Mouse (Mus musculus): ENCODE data around the gene Baz2b. TPM values are rescaled to one million over a fixed set of nuclear protein-coding genes. Genes with fewer than 3 reads are reported as not detected.
"Not testable (repeated sequence)": the region's sequence is repeated elsewhere in the genome, so short reads cannot be mapped to it uniquely, and the experiment has no call there.

Gene Baz2b
- polyA plus RNA-seq, 1 experiment from 2014 or later = 76.3 TPM

- no peaks in the 10 kb centered on the region for H3K27me3 ChIP-seq
These were observed 45.9 kb downstream of the Baz2b start for GRCm38 (mm10) chr2:60163744-60164143.

GRCm38 (mm10) chr2:60152481-60152880 lies 57.2 kb downstream of the Baz2b start:
- no peaks in the 10 kb centered on the region for H3K27me3 ChIP-seq
- H3K9me3 ChIP-seq = no peaks in the 10 kb centered on the region
- ATAC-seq (ENCODE audit: insufficient number of reproducible peaks, insufficient read depth, low FRiP score, low TSS enrichment) = no peak
- no peak overlapping the region for H3K4me3 ChIP-seq
- H3K36me3 ChIP-seq = no peaks in the 10 kb centered on the region
- H3K4me2 ChIP-seq (replicated peaks) = no peak overlapping the region
- 87% methylated on average over 2 of the region's 2 CpGs for WGBS
- no peaks in the 10 kb centered on the region for H3K4me1 ChIP-seq
- H3K9ac ChIP-seq = no peak overlapping the region
- no peak overlapping the region for H3K27ac ChIP-seq

More at GRCm38 (mm10) chr2:60163744-60164143, 45.9 kb downstream of the Baz2b start:
- Histone ChIP-seq H3K9me3 (no peaks in the 10 kb centered on the region), H3K36me3 (0 out of 2 replicates have a peak, but pooled peaks cover 3% of the 10 kb centered on the region), H3K4me1 (no peaks in the 10 kb centered on the region), H3K27ac (no peak overlapping the region), H3K4me2 (replicated peaks) (no peak overlapping the region), H3K4me3 (no peak overlapping the region), H3K9ac (no peak overlapping the region)
- no peak for ATAC-seq (ENCODE audit: insufficient number of reproducible peaks, insufficient read depth, low FRiP score, low TSS enrichment)
- WGBS = 75% methylated on average over 2 of the region's 2 CpGs

- H3K9me3 ChIP-seq = no peaks in the 10 kb centered on the region
- H3K9ac ChIP-seq = 0 out of 2 replicates have a peak overlapping the region, but pooled peaks have one; percentile 19
- no peak overlapping the region for H3K4me2 ChIP-seq (replicated peaks)
- no peaks in the 10 kb centered on the region for H3K36me3 ChIP-seq
- no peaks in the 10 kb centered on the region; the same call in 1 of the 2 replicates for H3K4me1 ChIP-seq
- H3K27ac ChIP-seq = no peak overlapping the region
- H3K27me3 ChIP-seq = no peaks in the 10 kb centered on the region
- no peak overlapping the region for H3K4me3 ChIP-seq
- ATAC-seq (ENCODE audit: insufficient number of reproducible peaks, insufficient read depth, low FRiP score, low TSS enrichment) = no peak
- 59% methylated on average over 5 of the region's 5 CpGs for WGBS
These were observed 61.0 kb downstream of the Baz2b start for GRCm38 (mm10) chr2:60148651-60149050.

DNA sequence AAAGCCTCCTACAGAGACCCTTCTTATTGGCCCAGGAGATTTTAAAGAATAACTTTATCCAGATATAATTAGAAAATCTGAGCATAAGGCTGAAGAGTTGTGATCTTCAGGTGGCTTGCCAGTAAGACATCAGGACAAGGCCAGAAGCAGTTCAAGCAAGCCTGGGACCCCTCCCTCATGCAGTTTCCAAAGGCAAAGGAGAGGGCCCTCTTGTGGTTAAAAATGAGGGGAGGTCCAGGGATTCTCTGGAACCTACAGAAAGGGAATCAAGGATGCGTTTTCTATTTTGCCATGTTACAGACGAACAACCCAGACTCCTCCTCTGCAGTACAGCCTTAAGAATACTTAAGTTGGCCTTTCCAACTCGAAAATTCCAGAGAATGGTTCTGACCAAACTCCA lies 62.2 kb downstream of the Baz2b start:
- Histone ChIP-seq H3K9me3 (no peaks in the 10 kb centered on the region), H3K4me3 (no peak overlapping the region), H3K36me3 (no peaks in the 10 kb centered on the region), H3K9ac (no peak overlapping the region), H3K27me3 (no peaks in the 10 kb centered on the region), H3K4me1 (no peaks in the 10 kb centered on the region; the same call in 1 of the 2 replicates), H3K27ac (no peak overlapping the region), H3K4me2 (replicated peaks) (no peak overlapping the region)
- ATAC-seq (ENCODE audit: insufficient number of reproducible peaks, insufficient read depth, low FRiP score, low TSS enrichment) = no peak
- 41% methylated on average over 3 of the region's 3 CpGs for WGBS

- H3K4me3 ChIP-seq = no peak overlapping the region
- ATAC-seq (ENCODE audit: insufficient number of reproducible peaks, insufficient read depth, low FRiP score, low TSS enrichment) = no peak
- no peak overlapping the region for H3K27ac ChIP-seq
- no peak overlapping the region for H3K4me2 ChIP-seq (replicated peaks)
- H3K9ac ChIP-seq = no peak overlapping the region
- no peaks in the 10 kb centered on the region for H3K9me3 ChIP-seq
- H3K27me3 ChIP-seq = no peaks in the 10 kb centered on the region
- no peaks in the 10 kb centered on the region; the same call in 1 of the 2 replicates for H3K4me1 ChIP-seq
- 65% methylated on average over 6 of the region's 6 CpGs for WGBS
- H3K36me3 ChIP-seq = no peaks in the 10 kb centered on the region
These were observed 63.9 kb downstream of the Baz2b start for GRCm38 (mm10) chr2:60145742-60146141.

DNA sequence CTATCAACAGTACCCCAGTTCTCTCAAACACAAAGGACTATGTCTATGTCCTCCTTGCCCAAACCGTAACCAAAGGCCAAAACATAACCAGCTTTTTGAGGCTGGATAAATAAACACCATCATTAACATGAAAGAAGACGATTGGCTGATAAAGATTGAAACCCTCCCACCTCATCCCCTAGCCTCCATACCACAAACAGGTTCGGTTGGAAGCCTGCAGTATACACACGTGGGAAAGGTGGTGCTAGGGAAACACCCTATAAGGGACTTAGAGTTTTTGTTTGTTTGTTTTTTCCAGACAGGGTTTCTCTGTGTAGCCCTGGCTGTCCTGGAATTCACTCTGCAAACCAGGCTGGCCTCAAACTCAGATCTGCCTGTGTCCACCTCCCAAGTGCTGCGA lies 66.3 kb downstream of the Baz2b start:
- ATAC-seq (ENCODE audit: insufficient number of reproducible peaks, insufficient read depth, low FRiP score, low TSS enrichment) = no peak
- WGBS = 54% methylated on average over 5 of the region's 5 CpGs

GRCm38 (mm10) chr2:60142281-60142680 lies 67.4 kb downstream of the Baz2b start:
- no peaks in the 10 kb centered on the region for H3K36me3 ChIP-seq
- H3K27ac ChIP-seq = no peak overlapping the region
- ATAC-seq (ENCODE audit: insufficient number of reproducible peaks, insufficient read depth, low FRiP score, low TSS enrichment) = no peak
- H3K4me2 ChIP-seq (replicated peaks) = no peak overlapping the region
- no peaks in the 10 kb centered on the region; the same call in 1 of the 2 replicates for H3K4me1 ChIP-seq
- no peaks in the 10 kb centered on the region for H3K9me3 ChIP-seq
- H3K27me3 ChIP-seq = no peaks in the 10 kb centered on the region
- no peak overlapping the region for H3K4me3 ChIP-seq
- 77% methylated on average over 2 of the region's 2 CpGs for WGBS
- no peak overlapping the region for H3K9ac ChIP-seq

More for the DNA sequence above, 66.3 kb downstream of the Baz2b start:
- Histone ChIP-seq H3K27ac (no peak overlapping the region), H3K9me3 (no peaks in the 10 kb centered on the region), H3K4me2 (replicated peaks) (no peak overlapping the region), H3K4me3 (no peak overlapping the region), H3K4me1 (no peaks in the 10 kb centered on the region; the same call in 1 of the 2 replicates), H3K36me3 (no peaks in the 10 kb centered on the region), H3K27me3 (no peaks in the 10 kb centered on the region), H3K9ac (no peak overlapping the region)

DNA sequence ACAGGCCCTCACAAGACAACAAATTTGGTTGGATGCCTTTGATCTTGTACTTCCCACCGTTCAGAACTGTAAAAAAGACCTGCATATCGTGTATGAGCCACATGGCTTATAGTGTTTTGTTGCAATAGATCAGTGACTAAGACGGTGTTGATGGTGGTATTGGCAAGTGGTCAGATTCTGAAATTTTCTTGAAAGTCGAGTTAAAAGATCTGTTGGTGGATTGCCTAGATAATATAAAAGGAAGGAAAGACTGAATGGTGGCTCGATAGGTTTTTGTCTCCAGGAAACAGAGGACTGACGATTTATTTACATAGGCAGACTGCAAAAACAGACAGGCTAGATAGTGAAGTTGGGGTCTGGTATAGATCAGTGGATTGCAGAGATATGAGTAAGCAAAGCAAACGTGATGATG lies 70.9 kb downstream of the Baz2b start:
- ATAC-seq (ENCODE audit: insufficient number of reproducible peaks, insufficient read depth, low FRiP score, low TSS enrichment) = no peak
- H3K4me3 ChIP-seq = no peak overlapping the region
- no peaks in the 10 kb centered on the region for H3K36me3 ChIP-seq
- no peak overlapping the region for H3K4me2 ChIP-seq (replicated peaks)
- no peak overlapping the region for H3K9ac ChIP-seq
- H3K9me3 ChIP-seq = no peaks in the 10 kb centered on the region
- no peak overlapping the region for H3K27ac ChIP-seq
- H3K27me3 ChIP-seq = no peaks in the 10 kb centered on the region
- H3K4me1 ChIP-seq = no peaks in the 10 kb centered on the region
- 61% methylated on average over 7 of the region's 7 CpGs for WGBS

DNA sequence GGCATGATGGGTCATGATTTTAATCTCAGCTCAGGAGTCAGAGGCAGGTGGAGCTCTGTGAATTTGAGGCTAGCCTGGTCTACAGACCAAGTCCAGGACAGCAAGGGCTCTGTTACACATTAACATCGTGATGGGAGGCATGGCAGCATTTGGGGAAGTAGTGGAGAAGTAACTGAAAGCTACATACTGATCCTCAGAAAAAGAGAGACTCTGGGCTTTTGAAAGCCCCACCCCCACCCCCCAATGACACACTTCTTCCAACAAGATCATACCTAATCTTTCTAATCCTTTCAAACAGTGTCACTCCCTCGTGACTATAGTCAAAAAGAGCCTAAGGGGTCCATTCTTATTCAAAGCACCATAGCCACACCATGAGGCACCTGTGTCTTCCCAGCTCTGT lies 73.8 kb downstream of the Baz2b start:
- ATAC-seq (ENCODE audit: insufficient number of reproducible peaks, insufficient read depth, low FRiP score, low TSS enrichment) = no peak
- H3K36me3 ChIP-seq = no peaks in the 10 kb centered on the region
- no peaks in the 10 kb centered on the region for H3K27me3 ChIP-seq
- H3K9ac ChIP-seq = no peak overlapping the region
- no peaks in the 10 kb centered on the region for H3K9me3 ChIP-seq
- H3K4me1 ChIP-seq = peaks cover 15% of the 10 kb centered on the region; the same call in 1 of the 2 replicates
- WGBS = 56% methylated on average over 2 of the region's 2 CpGs
- H3K27ac ChIP-seq = no peak overlapping the region
- H3K4me2 ChIP-seq (replicated peaks) = no peak overlapping the region
- no peak overlapping the region for H3K4me3 ChIP-seq

DNA sequence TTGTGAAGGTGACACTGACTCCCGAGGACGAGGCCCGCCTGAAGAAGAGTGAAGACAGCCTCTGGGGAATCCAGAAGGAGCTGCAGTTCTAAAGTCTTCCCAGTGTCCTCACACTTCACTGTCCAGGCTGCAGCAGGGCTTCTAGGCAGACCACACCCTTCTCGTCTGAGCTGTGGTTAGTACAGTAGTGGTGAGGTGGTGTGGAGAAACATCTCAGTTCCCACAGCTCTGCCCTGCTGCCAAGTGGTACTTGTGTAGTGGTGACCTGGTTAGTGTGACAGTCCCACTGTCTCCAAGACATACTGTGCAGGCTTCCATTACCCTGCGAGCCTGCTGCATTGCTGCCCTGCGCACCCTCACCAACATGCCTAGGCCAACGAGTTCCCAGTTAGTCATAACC lies 74.7 kb downstream of the Baz2b start:
- H3K4me3 ChIP-seq; H3K9ac ChIP-seq; H3K9me3 ChIP-seq; H3K36me3 ChIP-seq; H3K27ac ChIP-seq; H3K27me3 ChIP-seq; H3K4me2 ChIP-seq (replicated peaks); ATAC-seq (ENCODE audit: insufficient number of reproducible peaks, insufficient read depth, low FRiP score, low TSS enrichment): not testable (repeated sequence)
- WGBS = 88% methylated on average over 7 of the region's 7 CpGs
- H3K4me1 ChIP-seq = peaks cover 15% of the 10 kb centered on the region; the same call in 1 of the 2 replicates

- no peak overlapping the region for H3K4me3 ChIP-seq
- H3K9me3 ChIP-seq = no peaks in the 10 kb centered on the region
- H3K36me3 ChIP-seq = no peaks in the 10 kb centered on the region
- no peak for ATAC-seq (ENCODE audit: insufficient number of reproducible peaks, insufficient read depth, low FRiP score, low TSS enrichment)
- WGBS = 40% methylated on average over 2 of the region's 2 CpGs
- H3K4me2 ChIP-seq (replicated peaks) = no peak overlapping the region
- H3K27ac ChIP-seq = 0 out of 2 replicates have a peak overlapping the region, but pooled peaks have one; percentile 19
- peaks cover 15% of the 10 kb centered on the region; the same call in 1 of the 2 replicates for H3K4me1 ChIP-seq
- no peak overlapping the region for H3K9ac ChIP-seq
- no peaks in the 10 kb centered on the region for H3K27me3 ChIP-seq
These were observed 76.6 kb downstream of the Baz2b start for GRCm38 (mm10) chr2:60133072-60133471.

GRCm38 (mm10) chr2:60132269-60133042 lies 77.2 kb downstream of the Baz2b start:
- no peak overlapping the region for H3K4me2 ChIP-seq (replicated peaks)
- H3K27me3 ChIP-seq = no peaks in the 10 kb centered on the region
- WGBS = 43% methylated on average over 10 of the region's 10 CpGs
- H3K4me3 ChIP-seq = no peak overlapping the region
- peak; percentile 75; the same call in 1 of the 2 replicates for ATAC-seq (ENCODE audit: insufficient number of reproducible peaks, insufficient read depth, low FRiP score, low TSS enrichment)
- no peaks in the 10 kb centered on the region for H3K9me3 ChIP-seq
- no peaks in the 10 kb centered on the region for H3K36me3 ChIP-seq
- H3K9ac ChIP-seq = no peak overlapping the region
- 0 out of 2 replicates have a peak overlapping the region, but pooled peaks have one; percentile 19 for H3K27ac ChIP-seq
- peaks cover 15% of the 10 kb centered on the region; the same call in 1 of the 2 replicates for H3K4me1 ChIP-seq
